Mouse (Mus musculus) midbrain, embryonic 15.5 days (tissue): ENCODE measurements at regions not wholly inside any gene's neighbourhood (a gene's known extent, or its start where the extent isn't known, plus 50 kb on each side); places are given as distances from the start of the nearest gene placed in this dataset.
"Not testable (repeated sequence)": the region's sequence is repeated elsewhere in the genome, so short reads cannot be mapped to it uniquely, and the experiment has no call there.

Experiments
- ATAC-seq: fragments of 200-750 bp; cut with Nextera tagmentation; replicated peaks from 2 replicates; pipeline ENCODE4 v1.8.0; 2017; ENCODE audit warnings: moderate TSS enrichment
- H3K27ac ChIP-seq: fragments of 300-500 bp; sonication (generic); 2 replicates; pipeline ENCODE4 v1.5.1; 2015; ENCODE audit warnings: mild to moderate bottlenecking, inconsistent platforms
- H3K27me3 ChIP-seq: fragments of 300-500 bp; sonication (generic); replicated peaks from 2 replicates; pipeline ENCODE4 v1.6.1; 2015; ENCODE audit warnings: inconsistent platforms
- H3K36me3 ChIP-seq: fragments of 300-500 bp; sonication (generic); replicated peaks from 2 replicates; pipeline ENCODE4 v1.6.1; 2015; ENCODE audit warnings: inconsistent platforms
- H3K4me1 ChIP-seq: fragments of 300-500 bp; sonication (generic); 2 replicates; pipeline ENCODE4 v1.6.1; 2015; ENCODE audit warnings: inconsistent platforms
- H3K4me2 ChIP-seq: fragments of 300-500 bp; sonication (generic); 2 replicates; pipeline ENCODE4 v1.6.1; 2015; ENCODE audit warnings: inconsistent platforms, mild to moderate bottlenecking, moderate library complexity
- H3K4me3 ChIP-seq: fragments of 300-500 bp; sonication (generic); 2 replicates; pipeline ENCODE4 v1.5.1; 2015; ENCODE audit warnings: mild to moderate bottlenecking, inconsistent platforms
- H3K9ac ChIP-seq: fragments of 300-500 bp; sonication (generic); 2 replicates; pipeline ENCODE4 v1.6.1; 2015; ENCODE audit warnings: mild to moderate bottlenecking, inconsistent platforms
- H3K9me3 ChIP-seq: fragments of 300-500 bp; sonication (generic); 2 replicates; pipeline ENCODE4 v1.6.1; 2016; ENCODE audit warnings: inconsistent platforms
- WGBS: fragments of 180-500 bp; shearing (Covaris S2); methylation state at CpG from one replicate; pipeline ENCODE4 v1.1.7; 2015; ENCODE audit warnings: mixed read lengths; 5-methylcytosine and 5-hydroxymethylcytosine counted together

DNA sequence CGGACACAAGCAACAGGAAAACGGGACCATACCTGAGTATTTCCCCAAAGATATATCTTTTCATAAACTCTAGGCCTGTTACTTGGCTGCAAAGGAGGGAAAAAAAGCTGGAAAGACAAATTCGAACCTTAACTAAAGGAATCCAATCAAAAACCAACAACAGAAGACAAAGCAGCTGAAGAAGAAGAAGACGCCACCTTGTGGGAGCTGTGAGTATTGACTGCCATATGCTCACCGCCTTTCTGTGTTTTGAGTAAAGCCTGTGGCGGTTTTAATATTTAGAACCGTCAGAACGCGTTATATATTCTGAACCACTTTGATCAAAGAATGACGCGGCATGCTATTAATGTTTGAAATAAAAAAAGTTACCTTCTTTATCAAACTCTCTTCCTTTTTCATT, 126.9 kb upstream of the Sox5 start:
- 94% methylated on average over 11 of the region's 11 CpGs for WGBS
- no peak for ATAC-seq
- Histone ChIP-seq H3K4me2 (no peak overlapping the region), H3K9me3 (no peaks in the 10 kb centered on the region), H3K27ac (no peak overlapping the region), H3K4me3 (no peak overlapping the region), H3K4me1 (no peaks in the 10 kb centered on the region), H3K27me3 (no peaks in the 10 kb centered on the region), H3K36me3 (no peaks in the 10 kb centered on the region), H3K9ac (no peak overlapping the region)

- H3K9me3 ChIP-seq: no peaks in the 10 kb centered on the region
- H3K4me2 ChIP-seq: no peak overlapping the region
- no peak overlapping the region for H3K4me3 ChIP-seq
- no peak for ATAC-seq
- 0 out of 2 replicates have a peak, but pooled peaks cover 5% of the 10 kb centered on the region for H3K4me1 ChIP-seq
- H3K27ac ChIP-seq: no peak overlapping the region
- no peaks in the 10 kb centered on the region for H3K27me3 ChIP-seq
- H3K9ac ChIP-seq: no peak overlapping the region
- WGBS: 55% methylated on average over 10 of the region's 10 CpGs
- no peaks in the 10 kb centered on the region for H3K36me3 ChIP-seq
Observed at GRCm38 (mm10) chr6:144903156-144903555, 121.4 kb upstream of the Sox5 start.

GRCm38 (mm10) chr6:144902267-144902995, 120.7 kb upstream of the Sox5 start:
- 0 out of 2 replicates have a peak, but pooled peaks cover 5% of the 10 kb centered on the region for H3K4me1 ChIP-seq
- WGBS: 74% methylated on average over 20 of the region's 20 CpGs
- H3K4me2 ChIP-seq: no peak overlapping the region
- no peaks in the 10 kb centered on the region for H3K27me3 ChIP-seq
- no peaks in the 10 kb centered on the region for H3K9me3 ChIP-seq
- H3K36me3 ChIP-seq: no peaks in the 10 kb centered on the region
- ATAC-seq: no peak
- H3K9ac ChIP-seq: no peak overlapping the region
- no peak overlapping the region for H3K27ac ChIP-seq
- no peak overlapping the region for H3K4me3 ChIP-seq

GRCm38 (mm10) chr6:144901825-144902224, 120.0 kb upstream of the Sox5 start:
- Histone ChIP-seq H3K27me3 (no peaks in the 10 kb centered on the region), H3K9me3 (no peaks in the 10 kb centered on the region), H3K4me1 (0 out of 2 replicates have a peak, but pooled peaks cover 5% of the 10 kb centered on the region), H3K9ac (no peak overlapping the region), H3K27ac (no peak overlapping the region), H3K36me3 (no peaks in the 10 kb centered on the region), H3K4me2 (no peak overlapping the region), H3K4me3 (no peak overlapping the region)
- ATAC-seq: no peak
- 82% methylated on average over 9 of the region's 9 CpGs for WGBS

DNA sequence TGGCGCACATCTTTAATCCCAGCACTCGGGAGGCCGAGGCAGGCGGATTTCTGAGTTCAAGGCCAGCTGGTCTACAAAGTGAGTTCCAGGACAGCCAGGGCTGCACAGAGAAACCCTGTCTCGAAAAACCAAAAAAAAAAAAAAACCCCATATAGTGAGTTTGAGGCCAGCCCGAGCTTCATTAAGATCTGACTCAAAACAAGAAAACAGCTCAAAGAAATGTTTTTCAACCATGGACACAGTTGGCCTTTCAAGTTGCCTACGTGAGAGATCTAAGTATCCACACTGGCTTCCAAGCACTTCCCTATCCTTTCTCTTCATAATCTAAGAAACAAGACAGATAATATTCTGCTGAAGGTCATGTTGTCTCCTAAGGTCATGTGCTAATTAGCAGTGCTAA, 119.1 kb upstream of the Sox5 start:
- H3K27me3 ChIP-seq, H3K36me3 ChIP-seq, H3K4me2 ChIP-seq, ATAC-seq, H3K9me3 ChIP-seq, H3K9ac ChIP-seq, H3K4me3 ChIP-seq, H3K27ac ChIP-seq, H3K4me1 ChIP-seq: not testable (repeated sequence)
- WGBS: 89% methylated on average over 7 of the region's 7 CpGs

DNA sequence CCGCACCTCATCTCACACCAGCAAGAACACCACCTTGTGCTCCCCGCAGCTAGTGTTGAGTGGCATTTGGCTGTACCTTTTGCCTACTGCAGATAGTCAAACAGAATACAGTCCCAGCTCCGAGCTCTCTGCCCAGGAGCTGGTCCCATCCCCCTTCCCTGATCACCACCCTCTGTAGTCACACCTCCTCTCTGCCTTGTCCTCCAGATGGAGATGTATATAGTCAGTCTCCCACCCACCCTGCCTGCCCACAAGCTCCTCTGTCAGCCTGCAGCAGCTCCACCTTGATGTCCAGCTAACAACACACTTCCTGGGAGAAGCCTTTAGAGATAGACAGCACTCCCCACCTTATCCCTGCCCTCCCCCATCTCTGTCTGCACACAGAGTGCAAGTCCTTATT, 115.7 kb upstream of the Sox5 start:
- no peaks in the 10 kb centered on the region for H3K36me3 ChIP-seq
- no peak for ATAC-seq

DNA sequence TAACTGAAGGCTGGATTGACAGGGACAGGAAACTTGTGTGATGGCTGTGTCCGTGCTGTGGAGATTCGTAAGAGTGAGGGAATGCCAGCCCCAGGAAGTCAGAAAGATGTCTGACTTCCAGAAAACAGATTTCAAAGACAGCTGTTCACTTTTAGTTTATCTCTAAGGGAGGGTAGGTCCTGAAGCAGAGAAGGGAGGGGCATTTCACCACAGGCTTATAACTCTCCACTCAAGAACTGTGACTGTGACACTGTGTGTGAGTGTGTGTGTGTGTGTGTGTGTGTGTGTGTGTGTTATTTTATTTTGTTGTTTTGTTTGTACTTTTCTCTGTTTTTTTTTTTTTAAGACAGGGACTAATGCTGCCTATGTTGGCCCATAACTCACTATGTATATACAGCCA, 109.1 kb upstream of the Sox5 start:
- 58% methylated on average over 2 of the region's 2 CpGs for WGBS
- no peaks in the 10 kb centered on the region for H3K36me3 ChIP-seq
- ATAC-seq: no peak
- H3K27me3 ChIP-seq: no peaks in the 10 kb centered on the region
- no peak overlapping the region for H3K27ac ChIP-seq
- H3K4me1 ChIP-seq: no peaks in the 10 kb centered on the region
- H3K9ac ChIP-seq: no peak overlapping the region
- H3K9me3 ChIP-seq: no peaks in the 10 kb centered on the region
- no peak overlapping the region for H3K4me3 ChIP-seq
- H3K4me2 ChIP-seq: no peak overlapping the region

More for the DNA sequence above, 115.7 kb upstream of the Sox5 start:
- H3K27me3 ChIP-seq: no peaks in the 10 kb centered on the region
- H3K9ac ChIP-seq: no peak overlapping the region
- H3K4me1 ChIP-seq: no peaks in the 10 kb centered on the region
- no peak overlapping the region for H3K27ac ChIP-seq
- no peak overlapping the region for H3K4me3 ChIP-seq
- H3K9me3 ChIP-seq: no peaks in the 10 kb centered on the region
- no peak overlapping the region for H3K4me2 ChIP-seq
- 83% methylated on average over 3 of the region's 3 CpGs for WGBS

DNA sequence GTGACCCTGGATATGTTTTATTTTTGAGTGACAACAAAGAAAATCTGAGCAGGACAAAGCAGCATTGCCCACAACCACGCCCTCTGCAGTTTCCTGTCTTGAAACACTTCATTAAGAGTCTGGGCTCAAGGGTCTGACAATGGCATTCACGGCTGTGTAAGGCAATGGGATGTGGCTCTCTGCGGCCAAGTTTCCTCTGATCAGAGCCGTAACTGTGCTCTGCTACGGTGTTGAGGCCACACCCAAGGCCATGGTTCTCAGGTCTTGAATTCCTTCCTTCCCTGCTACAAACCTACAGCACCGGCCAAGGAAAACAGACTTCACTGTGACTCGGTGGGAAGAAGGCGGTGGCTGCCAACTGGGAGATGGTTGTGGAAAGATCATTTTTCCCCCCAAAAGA, 108.4 kb upstream of the Sox5 start:
- Histone ChIP-seq H3K27me3 (no peaks in the 10 kb centered on the region), H3K36me3 (no peaks in the 10 kb centered on the region), H3K9ac (no peak overlapping the region), H3K4me1 (no peaks in the 10 kb centered on the region), H3K27ac (no peak overlapping the region), H3K4me3 (no peak overlapping the region), H3K4me2 (no peak overlapping the region), H3K9me3 (no peaks in the 10 kb centered on the region)
- no peak for ATAC-seq
- 59% methylated on average over 8 of the region's 8 CpGs for WGBS

DNA sequence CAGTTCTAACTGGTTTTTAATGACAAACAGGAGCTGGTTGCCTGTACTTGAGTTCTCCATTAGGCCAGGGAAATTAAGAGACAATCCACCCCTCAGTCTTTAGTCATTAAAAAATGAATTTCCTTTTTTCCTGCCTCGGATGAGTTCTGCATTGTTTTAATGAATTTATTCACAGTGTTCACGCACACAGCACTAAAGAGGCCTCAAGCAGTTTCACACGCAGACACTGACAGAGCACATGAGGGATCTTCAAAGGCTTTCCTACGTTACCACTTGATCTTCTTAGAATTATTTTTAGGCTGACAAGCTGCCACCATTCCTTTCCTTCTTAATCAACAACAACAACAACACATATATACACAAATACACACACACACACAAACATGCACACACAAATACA, 101.3 kb upstream of the Sox5 start:
- Histone ChIP-seq H3K9ac (no peak overlapping the region), H3K27ac (no peak overlapping the region), H3K27me3 (no peaks in the 10 kb centered on the region), H3K4me1 (no peaks in the 10 kb centered on the region), H3K36me3 (no peaks in the 10 kb centered on the region), H3K4me3 (no peak overlapping the region), H3K4me2 (no peak overlapping the region), H3K9me3 (no peaks in the 10 kb centered on the region)
- ATAC-seq: peak; percentile 66
- WGBS: 34% methylated on average over 4 of the region's 4 CpGs

DNA sequence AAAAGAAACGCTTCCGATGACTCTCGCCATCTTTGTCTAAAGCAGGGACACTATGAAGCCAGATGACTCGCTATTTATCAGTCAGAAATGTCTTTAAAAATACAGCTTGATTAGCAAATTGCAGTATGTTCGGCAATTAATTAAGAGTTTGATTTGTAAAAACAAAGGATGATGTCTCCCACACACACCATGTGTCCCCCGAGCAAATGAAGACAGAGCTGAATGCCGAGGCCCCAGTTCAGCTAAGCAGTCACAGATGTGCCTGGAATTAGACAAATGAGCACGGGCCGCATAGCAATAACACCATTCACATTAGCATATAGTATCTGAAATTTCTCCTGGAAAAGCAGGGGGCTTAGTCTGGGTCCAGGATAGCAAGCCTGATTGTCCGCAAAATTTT, 98.3 kb upstream of the Sox5 start:
- no peaks in the 10 kb centered on the region for H3K27me3 ChIP-seq
- no peak overlapping the region for H3K4me3 ChIP-seq
- H3K27ac ChIP-seq: no peak overlapping the region
- H3K4me2 ChIP-seq: no peak overlapping the region
- H3K9ac ChIP-seq: no peak overlapping the region
- H3K36me3 ChIP-seq: no peaks in the 10 kb centered on the region
- WGBS: 75% methylated on average over 10 of the region's 10 CpGs
- no peaks in the 10 kb centered on the region for H3K9me3 ChIP-seq
- ATAC-seq: no peak
- peaks cover 5% of the 10 kb centered on the region; the same call in 1 of the 2 replicates for H3K4me1 ChIP-seq

DNA sequence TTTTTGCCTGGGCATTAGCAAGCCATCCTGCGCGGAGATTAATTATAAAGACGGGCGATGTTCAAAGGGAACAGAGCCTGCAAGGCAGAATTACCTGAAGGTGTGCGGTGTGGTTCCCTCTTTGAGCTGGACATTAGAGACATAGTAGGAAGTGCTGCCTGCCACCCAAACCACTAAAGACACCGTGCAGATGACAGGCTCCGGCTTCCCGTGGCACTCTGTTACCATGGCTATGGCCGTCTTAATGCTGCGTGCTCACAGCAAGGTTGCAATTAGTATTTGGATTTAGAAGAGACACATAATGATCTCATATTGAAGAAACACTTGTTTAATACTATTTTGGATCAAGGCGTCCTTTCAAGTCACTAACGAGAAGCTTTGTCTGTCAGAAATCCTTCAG, 95.0 kb upstream of the Sox5 start:
- 50% methylated on average over 12 of the region's 12 CpGs for WGBS
- Histone ChIP-seq H3K9ac (no peak overlapping the region), H3K27ac (0 out of 2 replicates have a peak overlapping the region, but pooled peaks have one; percentile 20), H3K4me2 (0 out of 2 replicates have a peak overlapping the region, but pooled peaks have one; percentile 8), H3K4me3 (no peak overlapping the region), H3K27me3 (no peaks in the 10 kb centered on the region), H3K4me1 (peaks cover 5% of the 10 kb centered on the region; the same call in 1 of the 2 replicates), H3K36me3 (no peaks in the 10 kb centered on the region), H3K9me3 (no peaks in the 10 kb centered on the region)
- ATAC-seq: peak; percentile 63

GRCm38 (mm10) chr6:144875862-144876261, 94.1 kb upstream of the Sox5 start:
- no peak for ATAC-seq
- no peak overlapping the region for H3K9ac ChIP-seq
- no peaks in the 10 kb centered on the region for H3K27me3 ChIP-seq
- no peak overlapping the region for H3K4me2 ChIP-seq
- H3K4me3 ChIP-seq: no peak overlapping the region
- 69% methylated on average over 9 of the region's 9 CpGs for WGBS
- H3K9me3 ChIP-seq: no peaks in the 10 kb centered on the region
- H3K4me1 ChIP-seq: peaks cover 5% of the 10 kb centered on the region; the same call in 1 of the 2 replicates
- H3K36me3 ChIP-seq: no peaks in the 10 kb centered on the region
- no peak overlapping the region for H3K27ac ChIP-seq

DNA sequence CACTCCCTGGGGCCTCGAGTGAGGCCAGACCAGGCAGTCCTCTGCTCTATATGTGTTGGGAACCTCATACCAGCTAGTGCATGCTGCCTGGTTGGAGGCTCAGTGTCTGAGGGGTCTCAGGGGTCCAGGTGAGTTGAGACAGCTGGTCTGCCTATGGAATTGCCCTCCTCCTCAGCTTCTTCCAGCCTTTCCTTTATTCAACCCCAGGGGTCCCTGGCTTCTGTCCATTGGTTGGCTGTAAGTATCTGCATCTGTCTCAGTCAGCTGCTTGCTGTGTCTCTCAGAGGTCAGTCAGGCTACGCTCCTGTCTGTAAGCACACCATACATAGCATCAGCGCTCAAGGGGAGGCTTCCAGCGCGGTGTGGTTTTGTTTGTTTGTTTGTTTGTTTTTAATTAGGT, 92.5 kb upstream of the Sox5 start:
- H3K4me3 ChIP-seq: no peak overlapping the region
- no peaks in the 10 kb centered on the region for H3K36me3 ChIP-seq
- no peak overlapping the region for H3K27ac ChIP-seq
- no peak overlapping the region for H3K9ac ChIP-seq
- ATAC-seq: no peak
- H3K9me3 ChIP-seq: no peaks in the 10 kb centered on the region
- no peak overlapping the region for H3K4me2 ChIP-seq
- 89% methylated on average over 5 of the region's 5 CpGs for WGBS
- H3K27me3 ChIP-seq: no peaks in the 10 kb centered on the region
- peaks cover 5% of the 10 kb centered on the region; the same call in 1 of the 2 replicates for H3K4me1 ChIP-seq
